Mouse (Mus musculus) mouse embryonic stem cell (cell line): ENCODE results near the gene Mbip.

ENCODE experiments used
- in situ Hi-C, 2 experiments: fragments of 300-500 bp; cut with MboI; formaldehyde crosslinking; loops; 1 replicate in 1 of 2; 3 replicates in 1 of 2; pipeline ENCODE4 v1.14.3; 2019 to 2020; ENCODE audit warnings: low sequenced_read_pairs in 2 of 2, low pct_unique_long_range_greater_than_20kb in 1 of 2, mixed read lengths in 1 of 2; ENCODE audit not compliant: unreplicated experiment in 1 of 2

Gene Mbip

GRCm38 (mm10) chr12:56297921-56298830, 47.5 kb downstream of the Mbip start:
- in situ Hi-C loops, result no loop called here

DNA sequence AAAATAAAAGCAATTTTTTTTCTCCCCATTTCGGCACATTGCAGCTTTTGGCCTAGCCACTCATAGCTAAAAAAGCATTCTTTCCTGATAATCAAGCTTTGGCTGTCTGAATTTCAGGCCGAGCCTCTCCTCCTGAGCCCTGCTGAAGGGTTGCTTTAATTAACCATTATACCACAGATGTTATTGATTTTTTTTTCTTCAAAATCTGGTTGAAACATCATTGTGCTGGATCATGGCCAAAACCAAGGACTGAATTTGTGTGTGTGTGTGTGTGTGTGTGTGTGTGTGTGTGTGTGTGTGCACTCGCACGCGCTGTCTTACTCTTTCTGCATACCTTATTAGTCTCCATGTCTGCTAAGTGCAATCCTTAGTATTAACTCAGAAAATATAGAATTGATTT, 48.6 kb downstream of the Mbip start:
- in situ Hi-C loops, result no loop called here

DNA sequence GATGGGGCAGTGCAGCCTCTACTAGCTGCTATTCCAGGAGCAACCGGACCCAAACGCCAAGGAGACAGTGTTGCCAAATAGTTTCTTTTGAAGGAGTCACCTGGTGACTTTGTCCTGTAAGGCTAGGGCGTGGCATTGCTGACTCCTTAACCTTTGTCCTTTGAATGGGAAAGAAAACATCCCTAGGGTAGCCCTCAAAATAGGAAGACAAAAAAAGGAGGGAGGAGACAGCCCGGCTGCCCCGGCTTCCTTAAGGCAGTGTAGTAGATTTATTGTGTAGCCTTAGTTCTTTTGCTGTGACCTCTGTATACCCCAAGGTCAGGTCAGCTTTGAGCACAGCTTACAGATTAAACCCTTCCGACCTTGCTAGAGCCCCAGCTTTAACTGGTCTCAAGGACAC, 49.2 kb downstream of the Mbip start:
- in situ Hi-C loops, result no loop called here

DNA sequence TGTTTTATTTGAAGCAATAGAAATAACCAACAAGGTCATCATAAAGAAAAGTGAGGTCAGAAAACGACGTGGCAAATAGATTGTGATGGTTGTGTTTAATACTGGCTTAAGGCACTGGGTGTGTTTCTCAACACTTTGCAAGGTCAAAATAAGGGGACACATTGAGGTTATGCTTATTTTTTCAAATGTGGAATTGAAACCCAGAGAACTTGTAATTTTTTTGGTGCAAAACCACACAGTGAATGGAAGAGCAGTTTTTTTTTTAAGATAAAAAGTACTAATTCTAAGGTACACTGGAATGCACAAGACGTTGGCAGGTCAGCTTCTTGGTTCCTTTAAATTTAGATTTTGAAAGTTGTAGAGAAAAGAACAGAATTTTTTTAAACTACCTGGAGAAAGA, 50.5 kb downstream of the Mbip start:
- in situ Hi-C loops, result no loop called here

- in situ Hi-C loops, result no loop called here
These were observed 57.1 kb downstream of the Mbip start for GRCm38 (mm10) chr12:56288548-56288947.

DNA sequence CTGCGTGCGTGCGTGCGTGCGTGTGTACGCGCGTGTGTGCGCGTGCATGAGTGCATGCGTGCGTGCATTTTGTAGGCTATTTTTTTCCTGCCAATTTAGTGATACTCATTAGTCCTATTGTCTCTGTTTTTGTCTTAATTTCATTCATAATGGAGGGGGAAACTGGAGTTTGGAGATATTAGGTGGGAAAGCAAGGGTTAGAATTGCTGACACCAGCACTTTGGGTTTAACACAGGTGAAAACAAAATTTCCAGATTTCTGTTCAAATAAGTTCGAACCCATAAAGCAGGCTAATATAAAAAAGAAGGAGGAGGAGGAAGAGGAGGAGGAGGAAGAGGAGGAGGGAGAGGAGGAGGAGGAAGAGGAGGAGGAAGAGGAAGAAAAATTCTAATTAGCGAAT, 58.9 kb downstream of the Mbip start:
- in situ Hi-C loops, result no loop called here

DNA sequence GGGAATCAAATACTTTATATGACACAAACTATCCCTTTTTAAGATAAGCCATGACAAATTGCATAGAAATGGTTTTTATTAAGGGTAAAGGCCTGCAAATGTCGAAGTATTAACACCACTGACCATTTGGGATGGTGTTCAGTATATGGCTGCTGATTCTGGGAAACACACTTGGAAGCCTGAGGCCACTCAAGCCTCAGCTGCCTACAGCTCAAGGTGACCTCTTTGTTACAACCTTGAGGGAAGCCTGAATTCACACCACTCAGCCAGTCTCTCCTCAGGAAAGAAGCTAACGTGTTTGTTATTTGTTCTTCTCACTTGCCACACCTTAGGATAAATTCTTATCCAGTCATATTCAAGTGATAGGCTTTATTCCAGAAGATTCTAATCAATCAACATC, 61.5 kb downstream of the Mbip start:
- in situ Hi-C loops, result no loop called here

GRCm38 (mm10) chr12:56281649-56282048, 64.0 kb downstream of the Mbip start:
- in situ Hi-C loops, result no loop called here
